Mouse (Mus musculus): ENCODE results near the gene Tfdp2. TPM values are rescaled to one million over a fixed set of nuclear protein-coding genes. Genes with fewer than 3 reads are reported as not detected.

The Tfdp2 gene
- total and polyA plus RNA-seq, 2 experiments, result 6.1 to 18.3 TPM

GRCm38 (mm10) chr9:96282082-96282481 lies 86.0 kb downstream of the Tfdp2 start:
- Histone ChIP-seq H3K79me2 (ENCODE audit: control insufficient read depth, insufficient read depth, low read length) (no peaks in the 10 kb centered on the region), H3K9ac (ENCODE audit: low read depth, low read length) (no peak overlapping the region), H3K36me3 (ENCODE audit: control insufficient read depth, insufficient read depth, low read length) (no peaks in the 10 kb centered on the region; the same call in 1 of the 2 replicates), H3K4me1 (ENCODE audit: control insufficient read depth, insufficient read depth, low read length) (no peaks in the 10 kb centered on the region), H3K4me3 (ENCODE audit: insufficient read depth, low read depth, low read length) (no peak overlapping the region), H3K27ac (replicated peaks; ENCODE audit: insufficient read depth, low read depth, low read length) (no peak overlapping the region), H3K27me3 (ENCODE audit: control insufficient read depth, insufficient read depth, low read length) (no peaks in the 10 kb centered on the region)
- DNase-seq (ENCODE audit: extremely low read depth, low read depth, low spot score), result no peak
- TF ChIP-seq CTCF (IDR thresholded peaks at IDR 0.05; ENCODE audit: low read depth, low read length) (no peak), POLR2A (IDR thresholded peaks at IDR 0.05; ENCODE audit: extremely low read depth, insufficient read depth, low read length) (no peak)
- WGBS, result 74% methylated on average over 3 of the region's 3 CpGs

- Histone ChIP-seq H3K27ac (replicated peaks; ENCODE audit: insufficient read depth, low read depth, low read length) (no peak overlapping the region), H3K27me3 (ENCODE audit: control insufficient read depth, insufficient read depth, low read length) (no peaks in the 10 kb centered on the region), H3K4me1 (ENCODE audit: control insufficient read depth, insufficient read depth, low read length) (no peaks in the 10 kb centered on the region), H3K79me2 (ENCODE audit: control insufficient read depth, insufficient read depth, low read length) (no peaks in the 10 kb centered on the region), H3K9ac (ENCODE audit: low read depth, low read length) (no peak overlapping the region), H3K4me3 (ENCODE audit: insufficient read depth, low read depth, low read length) (no peak overlapping the region), H3K36me3 (ENCODE audit: control insufficient read depth, insufficient read depth, low read length) (peaks cover 2% of the 10 kb centered on the region; the same call in 1 of the 2 replicates)
- no peak for DNase-seq (ENCODE audit: extremely low read depth, low read depth, low spot score)
- TF ChIP-seq POLR2A (IDR thresholded peaks at IDR 0.05; ENCODE audit: extremely low read depth, insufficient read depth, low read length) (no peak), CTCF (IDR thresholded peaks at IDR 0.05; ENCODE audit: low read depth, low read length) (no peak)
- 33% methylated on average over 1 of the region's 1 CpGs for WGBS
Measured at GRCm38 (mm10) chr9:96284916-96285315, 88.8 kb downstream of the Tfdp2 start.

- Histone ChIP-seq H3K9ac (ENCODE audit: low read depth, low read length) (no peak overlapping the region), H3K27me3 (ENCODE audit: control insufficient read depth, insufficient read depth, low read length) (no peaks in the 10 kb centered on the region), H3K36me3 (ENCODE audit: control insufficient read depth, insufficient read depth, low read length) (peaks cover 14% of the 10 kb centered on the region), H3K27ac (replicated peaks; ENCODE audit: insufficient read depth, low read depth, low read length) (no peak overlapping the region), H3K4me1 (ENCODE audit: control insufficient read depth, insufficient read depth, low read length) (no peaks in the 10 kb centered on the region), H3K79me2 (ENCODE audit: control insufficient read depth, insufficient read depth, low read length) (no peaks in the 10 kb centered on the region), H3K4me3 (ENCODE audit: insufficient read depth, low read depth, low read length) (no peak overlapping the region)
- DNase-seq (ENCODE audit: extremely low read depth, low read depth, low spot score), result no peak
- TF ChIP-seq POLR2A (IDR thresholded peaks at IDR 0.05; ENCODE audit: extremely low read depth, insufficient read depth, low read length) (no peak), CTCF (IDR thresholded peaks at IDR 0.05; ENCODE audit: low read depth, low read length) (no peak)
- 96% methylated on average over 7 of the region's 7 CpGs for WGBS
Measured at GRCm38 (mm10) chr9:96292144-96292543, 96.1 kb downstream of the Tfdp2 start.

GRCm38 (mm10) chr9:96299324-96300008 lies 103.4 kb downstream of the Tfdp2 start:
- Histone ChIP-seq H3K79me2 (ENCODE audit: control insufficient read depth, insufficient read depth, low read length) (no peaks in the 10 kb centered on the region), H3K4me3 (ENCODE audit: insufficient read depth, low read depth, low read length) (no peak overlapping the region), H3K27ac (replicated peaks; ENCODE audit: insufficient read depth, low read depth, low read length) (no peak overlapping the region), H3K9ac (ENCODE audit: low read depth, low read length) (no peak overlapping the region), H3K27me3 (ENCODE audit: control insufficient read depth, insufficient read depth, low read length) (no peaks in the 10 kb centered on the region), H3K4me1 (ENCODE audit: control insufficient read depth, insufficient read depth, low read length) (no peaks in the 10 kb centered on the region), H3K36me3 (ENCODE audit: control insufficient read depth, insufficient read depth, low read length) (peaks cover 18% of the 10 kb centered on the region)
- TF ChIP-seq CTCF (IDR thresholded peaks at IDR 0.05; ENCODE audit: low read depth, low read length) (no peak), POLR2A (IDR thresholded peaks at IDR 0.05; ENCODE audit: extremely low read depth, insufficient read depth, low read length) (no peak)
- WGBS, result 91% methylated on average over 3 of the region's 3 CpGs
- DNase-seq (ENCODE audit: extremely low read depth, low read depth, low spot score), result no peak

- no peaks in the 10 kb centered on the region for H3K79me2 ChIP-seq (ENCODE audit: control insufficient read depth, insufficient read depth, low read length)
- TF ChIP-seq CTCF (IDR thresholded peaks at IDR 0.05; ENCODE audit: low read depth, low read length) (no peak), POLR2A (IDR thresholded peaks at IDR 0.05; ENCODE audit: extremely low read depth, insufficient read depth, low read length) (no peak)
- no peaks in the 10 kb centered on the region for H3K27me3 ChIP-seq (ENCODE audit: control insufficient read depth, insufficient read depth, low read length)
- H3K9ac ChIP-seq (ENCODE audit: low read depth, low read length), result no peak overlapping the region
- DNase-seq (ENCODE audit: extremely low read depth, low read depth, low spot score), result no peak
- H3K27ac ChIP-seq (replicated peaks; ENCODE audit: insufficient read depth, low read depth, low read length), result no peak overlapping the region
- peaks cover 15% of the 10 kb centered on the region for H3K36me3 ChIP-seq (ENCODE audit: control insufficient read depth, insufficient read depth, low read length)
- no peaks in the 10 kb centered on the region for H3K4me1 ChIP-seq (ENCODE audit: control insufficient read depth, insufficient read depth, low read length)
- 84% methylated on average over 3 of the region's 3 CpGs for WGBS
- H3K4me3 ChIP-seq (ENCODE audit: insufficient read depth, low read depth, low read length), result no peak overlapping the region
Measured at GRCm38 (mm10) chr9:96308816-96309215, 112.7 kb downstream of the Tfdp2 start.

GRCm38 (mm10) chr9:96312074-96312473 lies 116.0 kb downstream of the Tfdp2 start:
- 98% methylated on average over 3 of the region's 3 CpGs for WGBS
- no peak overlapping the region for H3K27ac ChIP-seq (replicated peaks; ENCODE audit: insufficient read depth, low read depth, low read length)
- no peaks in the 10 kb centered on the region for H3K79me2 ChIP-seq (ENCODE audit: control insufficient read depth, insufficient read depth, low read length)
- no peak overlapping the region for H3K9ac ChIP-seq (ENCODE audit: low read depth, low read length)
- no peak overlapping the region for H3K4me3 ChIP-seq (ENCODE audit: insufficient read depth, low read depth, low read length)
- no peak for TF ChIP-seq POLR2A (IDR thresholded peaks at IDR 0.05; ENCODE audit: extremely low read depth, insufficient read depth, low read length)
- no peak for TF ChIP-seq CTCF (IDR thresholded peaks at IDR 0.05; ENCODE audit: low read depth, low read length)
- H3K4me1 ChIP-seq (ENCODE audit: control insufficient read depth, insufficient read depth, low read length), result no peaks in the 10 kb centered on the region
- no peak for DNase-seq (ENCODE audit: extremely low read depth, low read depth, low spot score)
- H3K27me3 ChIP-seq (ENCODE audit: control insufficient read depth, insufficient read depth, low read length), result no peaks in the 10 kb centered on the region
- peaks cover 14% of the 10 kb centered on the region for H3K36me3 ChIP-seq (ENCODE audit: control insufficient read depth, insufficient read depth, low read length)
